Mouse (Mus musculus): Measurements from ENCODE around the gene Pnkp. TPM values are rescaled to one million over a fixed set of nuclear protein-coding genes. Genes with fewer than 3 reads are reported as not detected.

Pnkp gene
- 18.0 and 24.6 TPM in 2 replicates for polyA plus RNA-seq (2012; rRNA removed)

GRCm38 (mm10) chr7:44857042-44857552 lies at the start of gene Pnkp:
Pnkp (plus strand) TSS chr7:44857139.

GRCm38 (mm10) chr7:44815721-44816469 lies 41.0 kb upstream of the Pnkp start, which contains the start of the genes Nup62 and Il4i1:
Nup62 (plus strand) TSS chr7:44816088.
Il4i1 (plus strand) TSS chr7:44816387.

GRCm38 (mm10) chr7:44816470-44817021 lies 40.4 kb upstream of the Pnkp start, which contains the start of gene Atf5:
Atf5 (minus strand) TSS chr7:44816658.

GRCm38 (mm10) chr7:44848561-44849415 lies 8.2 kb upstream of the Pnkp start, which contains the start of the genes Akt1s1 and Tbc1d17:
Akt1s1 (plus strand) TSS chr7:44848991.
Tbc1d17 (minus strand) TSS chr7:44849079.

GRCm38 (mm10) chr7:44869697-44870528 lies 13.0 kb downstream of the Pnkp start, which contains the start of gene Ptov1:
Ptov1 (minus strand) TSS chr7:44869788.

GRCm38 (mm10) chr7:44892276-44892921 lies 35.5 kb downstream of the Pnkp start, which contains the start of gene Med25:
Med25 (minus strand) TSS chr7:44892712.

GRCm38 (mm10) chr7:44895593-44896434 lies 38.9 kb downstream of the Pnkp start, which contains the start of gene Fuz:
Fuz (plus strand) TSS chr7:44896079.

Other genes starting within 250 kb of the Pnkp start
- 0.77 and 0.95 TPM in 2 replicates for gene Myh14, start 186.3 kb upstream of the Pnkp start, polyA plus RNA-seq (2012; rRNA removed)
- not detected in 2 replicates for gene Izumo2, start 148.4 kb upstream of the Pnkp start, polyA plus RNA-seq (2012; rRNA removed)
- 18.9 and 21.4 TPM in 2 replicates for gene Vrk3, start 108.7 kb upstream of the Pnkp start, polyA plus RNA-seq (2012; rRNA removed)
- 0.48 and 0.58 TPM in 2 replicates for gene Zfp473, start 106.1 kb upstream of the Pnkp start, polyA plus RNA-seq (2012; rRNA removed)
- gene Nup62, start 41.1 kb upstream of the Pnkp start, polyA plus RNA-seq (2012; rRNA removed) = 20.2 and 22.4 TPM in 2 replicates
- gene Il4i1, start 40.8 kb upstream of the Pnkp start, polyA plus RNA-seq (2012; rRNA removed) = 0.38 TPM in 2 replicates
- gene Atf5, start 40.5 kb upstream of the Pnkp start, polyA plus RNA-seq (2012; rRNA removed) = 247 and 266 TPM in 2 replicates
- 35.6 and 37.3 TPM in 2 replicates for gene Akt1s1, start 8.1 kb upstream of the Pnkp start, polyA plus RNA-seq (2012; rRNA removed)
- gene Tbc1d17, start 8.1 kb upstream of the Pnkp start, polyA plus RNA-seq (2012; rRNA removed) = 21.1 and 23.3 TPM in 2 replicates
- 48.6 and 56.2 TPM in 2 replicates for gene Ptov1, start 12.6 kb downstream of the Pnkp start, polyA plus RNA-seq (2012; rRNA removed)
- gene Med25, start 35.6 kb downstream of the Pnkp start, polyA plus RNA-seq (2012; rRNA removed) = 26.0 and 30.9 TPM in 2 replicates
- 6.4 and 7.8 TPM in 2 replicates for gene Fuz, start 38.9 kb downstream of the Pnkp start, polyA plus RNA-seq (2012; rRNA removed)
- gene Ap2a1, start 72.4 kb downstream of the Pnkp start, polyA plus RNA-seq (2012; rRNA removed) = 33.1 and 39.3 TPM in 2 replicates
- 0.02 TPM in 1 of 2 replicates, not detected in the other for gene Tsks, start 86.1 kb downstream of the Pnkp start, polyA plus RNA-seq (2012; rRNA removed)
- gene Cpt1c, start 117.7 kb downstream of the Pnkp start, polyA plus RNA-seq (2012; rRNA removed) = 2.3 and 2.6 TPM in 2 replicates
- 105 and 112 TPM in 2 replicates for gene Prmt1, start 129.4 kb downstream of the Pnkp start, polyA plus RNA-seq (2012; rRNA removed)
- 50.0 and 54.3 TPM in 2 replicates for gene Irf3, start 140.5 kb downstream of the Pnkp start, polyA plus RNA-seq (2012; rRNA removed)
- 9.0 and 9.5 TPM in 2 replicates for gene Bcl2l12, start 141.6 kb downstream of the Pnkp start, polyA plus RNA-seq (2012; rRNA removed)
- gene Scaf1, start 159.2 kb downstream of the Pnkp start, polyA plus RNA-seq (2012; rRNA removed) = 13.5 and 17.4 TPM in 2 replicates
- 41.8 and 53.8 TPM in 2 replicates for gene Rras, start 160.8 kb downstream of the Pnkp start, polyA plus RNA-seq (2012; rRNA removed)
- gene Prr12, start 195.7 kb downstream of the Pnkp start, polyA plus RNA-seq (2012; rRNA removed) = 1.1 and 1.7 TPM in 2 replicates
- 24.0 and 24.4 TPM in 2 replicates for gene Nosip, start 205.3 kb downstream of the Pnkp start, polyA plus RNA-seq (2012; rRNA removed)
- 17.7 and 19.5 TPM in 2 replicates for gene Prrg2, start 205.5 kb downstream of the Pnkp start, polyA plus RNA-seq (2012; rRNA removed)
- gene Rcn3, start 235.1 kb downstream of the Pnkp start, polyA plus RNA-seq (2012; rRNA removed) = 18.6 and 20.0 TPM in 2 replicates
- gene Fcgrt, start 246.7 kb downstream of the Pnkp start, polyA plus RNA-seq (2012; rRNA removed) = 64.9 and 71.1 TPM in 2 replicates

All from liver, embryonic 18 days (tissue).